Mouse (Mus musculus) layer of hippocampus, adult 9-10 months (tissue): ENCODE results near the gene Hip1r.

Source experiments
- DNase-seq: peaks from one replicate; pipeline ENCODE4 v3.0.0; 2022; ENCODE audit warnings: low spot score

Gene Hip1r

GRCm38 (mm10) chr5:124018651-124019050 lies 45.2 kb downstream of the Hip1r start:
- no peak for DNase-seq

DNA sequence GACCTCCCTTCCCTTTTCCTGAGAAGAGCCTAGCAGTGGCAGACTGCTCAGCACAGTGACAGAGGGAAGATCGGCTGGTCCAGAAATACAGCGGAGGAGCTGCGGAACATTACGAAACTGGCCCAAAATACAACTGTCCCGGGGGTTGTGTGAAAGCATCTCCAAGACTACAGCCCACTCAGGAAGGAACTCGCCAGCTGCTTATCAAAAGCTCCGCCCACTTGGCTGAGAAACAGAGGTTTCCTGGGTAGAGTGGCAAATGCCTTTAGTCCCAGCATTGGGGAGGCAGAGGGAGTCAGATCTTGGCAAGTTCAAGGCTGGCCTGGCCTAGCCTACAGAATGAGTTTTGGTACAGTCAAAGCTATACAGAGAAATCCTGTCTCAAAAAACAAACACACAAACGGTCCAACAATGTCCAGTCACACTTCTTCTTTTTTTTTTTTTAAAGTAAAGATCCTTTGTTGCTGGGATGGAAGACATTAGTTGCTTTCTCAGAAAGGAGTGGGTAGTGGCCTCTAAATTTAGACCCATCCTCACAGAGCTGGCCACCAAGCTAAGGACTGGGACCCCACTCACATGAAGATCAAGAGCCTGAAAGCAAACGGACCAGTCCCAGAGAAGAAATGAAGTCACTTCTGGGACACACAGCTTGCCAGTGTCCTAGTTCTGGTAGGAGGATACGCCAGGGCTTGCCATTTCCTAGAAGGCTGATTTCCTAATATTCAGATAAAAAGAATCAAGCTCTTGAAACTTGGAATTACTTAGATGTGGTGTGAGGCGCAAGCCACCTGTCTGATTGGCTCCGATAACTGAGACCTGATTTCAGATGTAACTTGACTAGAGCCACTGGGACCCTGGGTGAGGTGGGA lies 46.2 kb downstream of the Hip1r start:
- peak; percentile 71 for DNase-seq

DNA sequence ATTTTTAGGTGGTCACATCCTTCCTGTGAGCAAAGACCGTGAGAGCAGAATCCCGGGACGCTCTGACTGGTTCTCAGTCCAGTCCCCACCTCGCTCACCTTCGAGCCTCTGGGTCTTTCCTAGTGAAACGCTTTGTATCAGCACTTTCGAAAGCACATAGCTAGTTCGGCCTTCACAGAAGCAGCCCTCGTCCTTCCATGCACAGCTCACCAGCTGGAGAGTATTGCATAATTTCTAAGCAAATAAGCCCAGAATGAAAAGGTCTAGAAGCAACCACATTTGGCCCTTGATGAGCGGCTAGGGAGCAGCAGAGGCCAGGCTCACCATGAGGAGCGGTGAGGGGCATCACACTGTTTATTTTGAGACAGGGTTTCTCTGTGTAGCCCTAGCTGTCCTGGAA lies 47.7 kb downstream of the Hip1r start:
- no peak for DNase-seq

DNA sequence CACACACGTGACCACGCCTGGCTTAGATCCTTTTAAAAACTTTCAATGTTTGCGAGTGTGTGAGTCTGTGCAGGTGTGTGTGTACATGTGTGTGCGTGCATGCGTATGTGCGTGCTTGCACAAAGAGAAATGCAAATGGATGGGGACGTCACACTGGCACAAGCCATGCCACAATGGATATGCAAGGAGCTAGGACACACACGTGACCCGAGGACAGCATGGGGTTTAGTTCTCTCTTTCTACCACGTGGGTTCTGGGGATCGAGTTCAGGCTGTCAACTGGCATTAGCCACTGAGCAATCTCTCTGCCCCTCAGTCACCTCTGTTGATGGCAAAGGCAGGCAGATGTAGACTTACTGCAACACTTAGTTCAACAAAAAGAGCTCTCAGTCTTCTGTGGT lies 48.3 kb downstream of the Hip1r start:
- DNase-seq: no peak

DNA sequence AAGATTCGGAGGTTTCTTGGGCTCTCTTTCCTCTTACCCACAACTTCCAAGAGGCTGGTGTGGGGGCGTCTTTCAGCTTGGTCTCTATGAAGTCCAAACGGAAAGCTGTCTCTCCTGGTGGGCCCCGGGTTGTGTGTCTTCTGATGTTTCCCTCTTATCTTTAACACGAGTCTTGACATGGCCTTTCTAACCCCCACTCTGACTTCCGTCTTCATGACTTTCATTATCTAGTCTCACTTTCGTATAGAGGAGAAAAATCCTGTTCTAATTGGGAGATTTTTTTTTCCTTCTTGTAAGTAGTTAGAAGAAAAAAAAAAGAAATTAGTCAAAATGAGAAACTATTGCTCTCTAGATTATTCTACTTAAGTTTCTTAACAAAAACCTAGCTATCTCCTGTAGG lies 48.9 kb downstream of the Hip1r start:
- no peak for DNase-seq

DNA sequence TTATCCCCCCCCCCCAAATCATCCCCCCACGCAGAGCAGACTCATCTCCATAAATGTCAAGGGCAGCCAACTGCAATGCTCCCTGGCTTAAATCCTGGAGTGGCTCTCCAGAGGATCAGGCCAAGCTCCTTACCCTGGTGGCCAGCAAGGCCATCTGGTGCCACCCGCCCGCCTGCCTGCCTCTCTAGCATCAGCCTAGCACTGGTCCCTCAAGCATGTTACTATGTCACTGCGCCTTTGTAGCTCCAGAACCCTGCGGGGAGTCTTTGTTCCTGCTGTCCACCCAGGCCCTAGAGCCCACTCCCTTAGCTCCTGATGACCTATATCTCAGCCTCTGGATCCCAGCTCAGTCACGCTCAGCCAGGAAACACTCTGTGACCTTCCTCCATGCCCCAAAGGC lies 51.2 kb downstream of the Hip1r start:
- DNase-seq: no peak

GRCm38 (mm10) chr5:124025146-124025545 lies 51.7 kb downstream of the Hip1r start:
- DNase-seq: no peak

GRCm38 (mm10) chr5:124025587-124026441 lies 52.4 kb downstream of the Hip1r start:
- DNase-seq: no peak

- DNase-seq: no peak
These were observed 53.1 kb downstream of the Hip1r start for GRCm38 (mm10) chr5:124026568-124026967.

DNA sequence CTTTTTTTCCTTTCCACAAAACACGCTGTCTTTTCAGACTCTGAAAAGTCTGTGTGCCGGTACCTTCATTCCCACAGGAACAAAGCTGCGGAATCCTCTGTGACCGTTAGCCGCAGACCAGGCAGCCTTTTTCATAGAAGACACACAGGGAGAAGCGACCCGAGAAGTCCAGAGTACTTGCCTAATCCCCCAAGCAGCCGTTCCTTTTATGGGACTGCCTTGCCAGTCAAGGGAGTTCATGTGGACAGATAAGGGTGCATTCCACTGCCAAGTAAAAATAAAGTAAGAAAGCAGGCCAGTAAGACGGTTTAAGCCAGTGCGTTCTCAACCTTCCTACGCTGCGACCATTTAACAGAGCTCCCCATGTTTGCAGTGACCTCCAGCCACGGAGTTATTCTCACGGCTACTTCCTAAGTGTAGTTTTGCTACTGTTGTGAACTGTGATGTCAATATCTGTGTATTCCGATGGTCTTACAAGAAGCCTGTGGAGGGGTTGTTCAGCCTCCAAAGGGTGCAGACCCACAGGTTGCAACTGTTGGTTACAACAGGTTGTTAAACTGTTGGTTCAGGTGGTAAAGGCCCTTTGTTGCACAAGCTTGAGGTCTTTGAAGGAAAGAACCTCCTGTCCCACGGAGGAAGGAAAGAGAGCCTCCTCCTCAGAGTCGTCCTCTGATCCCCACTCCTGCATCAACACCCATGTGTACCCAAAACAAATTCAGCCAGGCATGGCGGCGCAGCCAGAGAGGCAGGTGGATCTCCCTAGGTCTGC lies 54.5 kb downstream of the Hip1r start:
- DNase-seq: no peak

GRCm38 (mm10) chr5:124028680-124029079 lies 55.3 kb downstream of the Hip1r start:
- DNase-seq: no peak

GRCm38 (mm10) chr5:124029220-124030035 lies 56.0 kb downstream of the Hip1r start:
- no peak for DNase-seq

- DNase-seq: no peak
These were observed 57.1 kb downstream of the Hip1r start for GRCm38 (mm10) chr5:124030386-124031067.

DNA sequence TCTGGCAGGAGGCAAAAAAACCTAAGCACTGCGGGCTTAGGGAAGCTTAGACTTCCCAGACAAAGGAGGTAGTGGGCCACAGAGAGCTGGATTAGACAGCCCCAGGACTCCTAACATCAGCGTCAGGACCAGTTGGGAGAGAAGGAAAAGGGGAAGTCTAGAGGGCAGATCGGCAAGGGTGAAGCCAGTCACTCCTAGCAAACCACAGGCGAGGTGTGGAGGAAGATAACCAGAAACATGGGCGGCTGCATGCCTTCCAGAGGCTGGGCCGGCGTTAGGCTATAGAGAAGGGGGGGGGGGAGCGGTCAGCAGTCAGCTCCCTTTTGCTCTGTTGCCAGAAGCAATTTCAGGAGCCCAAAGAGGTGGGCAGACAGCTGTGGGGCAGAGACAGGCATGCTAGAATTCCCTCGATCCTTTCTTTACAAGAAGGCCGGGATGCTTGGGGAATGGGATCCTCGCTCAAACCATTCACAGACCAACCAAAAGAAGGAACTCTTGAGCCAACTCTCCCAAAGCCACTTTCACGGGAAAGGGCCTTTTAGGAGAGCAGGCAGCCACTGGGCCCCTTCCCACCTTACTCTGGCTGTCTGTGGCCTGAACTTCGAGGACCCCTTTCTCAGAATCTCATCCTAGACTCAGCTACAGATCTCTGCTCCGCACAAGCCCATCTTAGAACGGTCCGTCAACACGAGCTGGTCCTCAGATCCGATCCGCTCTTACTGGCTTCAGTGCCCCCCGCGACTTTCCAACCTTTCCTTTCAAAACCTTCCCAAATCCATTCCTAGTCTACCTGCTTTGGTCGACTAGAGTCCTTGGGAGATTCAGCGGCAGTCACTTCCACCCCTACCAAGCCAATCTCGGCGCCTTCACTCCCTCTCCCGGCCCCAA lies 57.9 kb downstream of the Hip1r start:
- DNase-seq: no peak

- peak; percentile 58 for DNase-seq
These were observed 58.6 kb downstream of the Hip1r start, which contains the start of gene Vps37b for GRCm38 (mm10) chr5:124032001-124032508. Gene Vps37b (minus strand): TSS chr5:124032270.

DNA sequence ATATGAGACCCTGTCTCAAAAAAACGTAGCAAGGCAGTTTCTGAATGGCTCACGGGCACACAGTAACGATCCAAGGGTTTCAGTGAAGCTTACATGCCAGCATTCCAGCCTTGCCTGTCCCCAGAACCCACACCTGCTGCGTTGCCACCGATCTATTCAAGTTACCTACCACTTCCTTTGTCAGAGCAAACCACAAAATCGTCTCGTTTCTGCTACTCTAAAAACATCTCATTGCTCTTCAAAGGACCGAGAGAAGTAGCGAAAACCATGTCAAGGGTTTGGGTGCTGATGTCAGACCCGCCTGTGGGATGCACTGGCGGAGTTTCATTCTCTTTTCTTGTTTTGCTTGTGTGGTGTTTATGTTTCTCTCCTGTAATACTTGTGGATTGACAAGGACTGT lies 61.0 kb downstream of the Hip1r start:
- no peak for DNase-seq

GRCm38 (mm10) chr5:124035406-124035805 lies 62.0 kb downstream of the Hip1r start:
- no peak for DNase-seq

GRCm38 (mm10) chr5:124035806-124036205 lies 62.4 kb downstream of the Hip1r start:
- no peak for DNase-seq

- no peak for DNase-seq
These were observed 62.9 kb downstream of the Hip1r start for GRCm38 (mm10) chr5:124036341-124036740.

DNA sequence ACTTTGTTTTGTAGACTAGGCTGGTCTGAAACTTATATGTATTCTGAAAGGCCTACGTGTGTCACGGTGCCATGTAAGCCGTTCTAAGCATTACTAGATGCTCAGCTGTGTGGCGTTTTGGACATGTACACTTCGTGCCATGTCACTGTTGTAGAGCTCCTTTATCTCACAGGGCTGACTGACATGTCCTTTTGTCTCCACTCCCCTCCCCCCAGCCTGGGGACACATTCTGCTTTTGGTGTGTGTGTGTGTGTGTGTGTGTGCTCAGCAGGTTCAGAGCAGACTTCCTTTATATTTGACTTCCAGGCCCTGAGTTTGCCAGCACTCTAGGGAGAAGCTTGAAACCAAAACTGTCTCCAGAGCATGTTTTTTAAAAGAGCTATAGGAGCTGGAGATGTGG lies 63.4 kb downstream of the Hip1r start:
- no peak for DNase-seq
